Mouse (Mus musculus) MEL (cell line): ENCODE data around the gene Trip13.

ENCODE experiments used
- MAFK ChIP-seq: IDR thresholded peaks from 2 replicates; pipeline ENCODE4 v1.6.1; 2011; ENCODE audit warnings: low read depth, mild to moderate bottlenecking, low read length, improper control_type of control experiment, borderline replicate concordance
- UBTF ChIP-seq: IDR thresholded peaks from 2 replicates; pipeline ENCODE4 v1.6.1; 2012; ENCODE audit warnings: low read depth, mild to moderate bottlenecking, inconsistent platforms, low read length, improper control_type of control experiment, moderate library complexity, borderline replicate concordance; ENCODE audit not compliant: insufficient read depth

DNA sequence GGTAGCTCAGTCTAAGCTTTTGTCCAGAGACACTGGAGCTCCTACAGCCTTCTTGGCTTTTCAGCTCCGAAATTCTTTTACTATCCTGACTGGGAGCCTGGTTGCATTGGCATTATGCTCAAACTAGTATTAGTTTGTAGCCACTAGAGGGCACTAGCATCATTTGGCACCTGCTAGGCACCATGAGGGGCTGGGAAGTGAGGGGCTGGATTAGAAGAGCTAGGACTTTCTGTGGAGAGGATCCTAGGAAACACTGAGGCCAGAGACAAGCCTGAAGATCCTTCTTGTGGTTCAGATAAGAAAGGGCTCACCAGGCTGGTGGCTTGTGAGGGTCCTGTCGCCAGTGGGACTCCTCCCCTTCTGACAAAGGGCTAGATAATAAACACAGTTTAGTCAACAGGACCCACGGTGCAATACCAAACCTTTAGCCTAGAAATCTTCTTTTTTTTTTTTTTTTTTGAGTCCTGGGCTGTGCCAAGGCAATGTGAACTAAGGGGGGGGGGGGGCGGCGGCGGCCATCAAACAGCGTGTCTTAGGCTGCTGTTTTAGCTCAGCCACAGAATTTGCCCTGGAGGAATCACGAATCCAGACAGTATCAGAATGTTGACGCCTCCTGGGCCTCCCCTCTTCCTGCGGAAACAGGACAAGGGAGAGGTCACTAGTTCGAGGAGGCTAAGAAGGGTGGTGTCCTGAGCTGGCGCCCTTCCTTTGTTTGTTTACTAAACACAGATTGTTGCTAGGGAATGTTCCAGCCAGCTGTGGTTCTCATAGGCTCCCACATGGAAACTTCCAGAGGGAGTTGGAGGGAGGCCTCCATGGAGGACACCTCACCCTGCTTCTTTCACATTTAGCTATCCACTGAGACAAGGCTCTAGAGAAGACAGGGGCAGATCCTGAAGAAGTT is 33.2 kb upstream of the Trip13 start:
- TF ChIP-seq MAFK = no peak
- no peak for TF ChIP-seq UBTF
